Mouse (Mus musculus): ENCODE measurements around the gene Kdm4b. TPM values are rescaled to one million over a fixed set of nuclear protein-coding genes. Genes with fewer than 3 reads are reported as not detected.

The Kdm4b gene
- polyA plus RNA-seq, 1 experiment from 2014 or later = 63.7 TPM

GRCm38 (mm10) chr17:56414785-56415184 lies 88.9 kb downstream of the Kdm4b start:
- no peak overlapping the region for H3K9ac ChIP-seq (ENCODE audit: low read depth, low read length)
- H3K4me2 ChIP-seq (ENCODE audit: low read length) = no peak overlapping the region
- no peak overlapping the region for H3K4me3 ChIP-seq (ENCODE audit: low read depth, low read length)
- 92% methylated on average over 9 of the region's 9 CpGs for whole genome bisulfite sequencing
- peaks cover 5% of the 10 kb centered on the region for H3K4me1 ChIP-seq (ENCODE audit: control insufficient read depth, insufficient read depth, low read length)
- no peaks in the 10 kb centered on the region for H3K27me3 ChIP-seq (ENCODE audit: control insufficient read depth, insufficient read depth, low read depth, low read length)
- ATAC-seq = no peak
- H3K27ac ChIP-seq (ENCODE audit: low read length) = no peak overlapping the region
- no peaks in the 10 kb centered on the region for H3K9me3 ChIP-seq (replicated peaks; ENCODE audit: control insufficient read depth, low read length, poor library complexity, severe bottlenecking)
- H3K36me3 ChIP-seq (ENCODE audit: control insufficient read depth, insufficient read depth, low read length) = peaks cover 86% of the 10 kb centered on the region

GRCm38 (mm10) chr17:56418304-56418703 lies 92.4 kb downstream of the Kdm4b start:
- Histone ChIP-seq H3K4me1 (ENCODE audit: control insufficient read depth, insufficient read depth, low read length) (no peaks in the 10 kb centered on the region), H3K27ac (ENCODE audit: low read length) (0 out of 2 replicates have a peak overlapping the region, but pooled peaks have one; percentile 11), H3K9ac (ENCODE audit: low read depth, low read length) (no peak overlapping the region), H3K27me3 (ENCODE audit: control insufficient read depth, insufficient read depth, low read depth, low read length) (no peaks in the 10 kb centered on the region), H3K4me3 (ENCODE audit: low read depth, low read length) (no peak overlapping the region), H3K4me2 (ENCODE audit: low read length) (no peak overlapping the region), H3K36me3 (ENCODE audit: control insufficient read depth, insufficient read depth, low read length) (peaks cover 93% of the 10 kb centered on the region), H3K9me3 (replicated peaks; ENCODE audit: control insufficient read depth, low read length, poor library complexity, severe bottlenecking) (no peaks in the 10 kb centered on the region)
- ATAC-seq = no peak
- 78% methylated on average over 12 of the region's 12 CpGs for WGBS

GRCm38 (mm10) chr17:56420022-56420421 lies 94.2 kb downstream of the Kdm4b start:
- H3K4me3 ChIP-seq (ENCODE audit: low read depth, low read length) = no peak overlapping the region
- H3K4me2 ChIP-seq (ENCODE audit: low read length) = no peak overlapping the region
- H3K27ac ChIP-seq (ENCODE audit: low read length) = no peak overlapping the region
- no peak for ATAC-seq
- no peak overlapping the region for H3K9ac ChIP-seq (ENCODE audit: low read depth, low read length)
- no peaks in the 10 kb centered on the region for H3K4me1 ChIP-seq (ENCODE audit: control insufficient read depth, insufficient read depth, low read length)
- H3K9me3 ChIP-seq (replicated peaks; ENCODE audit: control insufficient read depth, low read length, poor library complexity, severe bottlenecking) = no peaks in the 10 kb centered on the region
- peaks cover 90% of the 10 kb centered on the region for H3K36me3 ChIP-seq (ENCODE audit: control insufficient read depth, insufficient read depth, low read length)
- no peaks in the 10 kb centered on the region for H3K27me3 ChIP-seq (ENCODE audit: control insufficient read depth, insufficient read depth, low read depth, low read length)
- 98% methylated on average over 2 of the region's 2 CpGs for WGBS

- peak; percentile 23 for ATAC-seq
- peak overlapping the region; percentile 58 for H3K9ac ChIP-seq (ENCODE audit: low read depth, low read length)
- no peaks in the 10 kb centered on the region for H3K27me3 ChIP-seq (ENCODE audit: control insufficient read depth, insufficient read depth, low read depth, low read length)
- 15% methylated on average over 65 of the region's 77 CpGs for WGBS
- peaks cover 61% of the 10 kb centered on the region for H3K36me3 ChIP-seq (ENCODE audit: control insufficient read depth, insufficient read depth, low read length)
- H3K4me1 ChIP-seq (ENCODE audit: control insufficient read depth, insufficient read depth, low read length) = peaks cover 5% of the 10 kb centered on the region
- peak overlapping the region; percentile 27 for H3K4me3 ChIP-seq (ENCODE audit: low read depth, low read length)
- no peaks in the 10 kb centered on the region for H3K9me3 ChIP-seq (replicated peaks; ENCODE audit: control insufficient read depth, low read length, poor library complexity, severe bottlenecking)
- peak overlapping the region; percentile 47 for H3K4me2 ChIP-seq (ENCODE audit: low read length)
- peak overlapping the region; percentile 60; the same call in 1 of the 2 replicates for H3K27ac ChIP-seq (ENCODE audit: low read length)
Measured at GRCm38 (mm10) chr17:56424726-56425583, 99.1 kb downstream of the Kdm4b start.

- peak; percentile 79 for ATAC-seq
Measured at GRCm38 (mm10) chr17:56425584-56425914, 99.7 kb downstream of the Kdm4b start.

GRCm38 (mm10) chr17:56425941-56426340 lies 100.1 kb downstream of the Kdm4b start:
- H3K9me3 ChIP-seq (replicated peaks; ENCODE audit: control insufficient read depth, low read length, poor library complexity, severe bottlenecking) = no peaks in the 10 kb centered on the region
- peak overlapping the region; percentile 58 for H3K9ac ChIP-seq (ENCODE audit: low read depth, low read length)
- H3K27ac ChIP-seq (ENCODE audit: low read length) = peak overlapping the region; percentile 60
- peaks cover 5% of the 10 kb centered on the region for H3K4me1 ChIP-seq (ENCODE audit: control insufficient read depth, insufficient read depth, low read length)
- 0 out of 2 replicates have a peak overlapping the region, but pooled peaks have one; percentile 27 for H3K4me3 ChIP-seq (ENCODE audit: low read depth, low read length)
- H3K4me2 ChIP-seq (ENCODE audit: low read length) = peak overlapping the region; percentile 47
- ATAC-seq = no peak; the same call in 1 of the 2 replicates
- H3K36me3 ChIP-seq (ENCODE audit: control insufficient read depth, insufficient read depth, low read length) = peaks cover 51% of the 10 kb centered on the region
- H3K27me3 ChIP-seq (ENCODE audit: control insufficient read depth, insufficient read depth, low read depth, low read length) = no peaks in the 10 kb centered on the region
- 28% methylated on average over 3 of the region's 3 CpGs for WGBS

More at GRCm38 (mm10) chr17:56425584-56425914, 99.7 kb downstream of the Kdm4b start:
- Histone ChIP-seq H3K9ac (ENCODE audit: low read depth, low read length) (peak overlapping the region; percentile 58), H3K4me3 (ENCODE audit: low read depth, low read length) (peak overlapping the region; percentile 27), H3K36me3 (ENCODE audit: control insufficient read depth, insufficient read depth, low read length) (peaks cover 55% of the 10 kb centered on the region), H3K27ac (ENCODE audit: low read length) (peak overlapping the region; percentile 60), H3K4me2 (ENCODE audit: low read length) (peak overlapping the region; percentile 47), H3K9me3 (replicated peaks; ENCODE audit: control insufficient read depth, low read length, poor library complexity, severe bottlenecking) (no peaks in the 10 kb centered on the region), H3K27me3 (ENCODE audit: control insufficient read depth, insufficient read depth, low read depth, low read length) (no peaks in the 10 kb centered on the region), H3K4me1 (ENCODE audit: control insufficient read depth, insufficient read depth, low read length) (peaks cover 5% of the 10 kb centered on the region)
- WGBS = 1% methylated on average over 46 of the region's 47 CpGs

- Histone ChIP-seq H3K4me1 (ENCODE audit: control insufficient read depth, insufficient read depth, low read length) (peaks cover 5% of the 10 kb centered on the region), H3K27ac (ENCODE audit: low read length) (no peak overlapping the region), H3K4me3 (ENCODE audit: low read depth, low read length) (no peak overlapping the region), H3K27me3 (ENCODE audit: control insufficient read depth, insufficient read depth, low read depth, low read length) (no peaks in the 10 kb centered on the region), H3K9me3 (replicated peaks; ENCODE audit: control insufficient read depth, low read length, poor library complexity, severe bottlenecking) (no peaks in the 10 kb centered on the region), H3K4me2 (ENCODE audit: low read length) (no peak overlapping the region), H3K9ac (ENCODE audit: low read depth, low read length) (no peak overlapping the region), H3K36me3 (ENCODE audit: control insufficient read depth, insufficient read depth, low read length) (peaks cover 41% of the 10 kb centered on the region)
- 84% methylated on average over 17 of the region's 28 CpGs for whole genome bisulfite sequencing
- no peak for ATAC-seq
Measured at GRCm38 (mm10) chr17:56427857-56428256, 102.0 kb downstream of the Kdm4b start.

GRCm38 (mm10) chr17:56431582-56431981 lies 105.7 kb downstream of the Kdm4b start:
- Histone ChIP-seq H3K36me3 (ENCODE audit: control insufficient read depth, insufficient read depth, low read length) (peaks cover 51% of the 10 kb centered on the region), H3K9me3 (replicated peaks; ENCODE audit: control insufficient read depth, low read length, poor library complexity, severe bottlenecking) (no peaks in the 10 kb centered on the region), H3K4me2 (ENCODE audit: low read length) (no peak overlapping the region), H3K9ac (ENCODE audit: low read depth, low read length) (no peak overlapping the region), H3K27me3 (ENCODE audit: control insufficient read depth, insufficient read depth, low read depth, low read length) (no peaks in the 10 kb centered on the region), H3K4me3 (ENCODE audit: low read depth, low read length) (no peak overlapping the region), H3K4me1 (ENCODE audit: control insufficient read depth, insufficient read depth, low read length) (no peaks in the 10 kb centered on the region), H3K27ac (ENCODE audit: low read length) (no peak overlapping the region)
- 78% methylated on average over 3 of the region's 3 CpGs for WGBS
- ATAC-seq = no peak

Data from midbrain, embryonic 16.5 days (tissue).